In genomic region chr2:179767527-179767849, GRCm38 (mm10) we compare ENCODE assay signal across 11 mouse cellular contexts.
DNase-seq lines count a peak whose midpoint lies in the region; ATAC-seq and TF ChIP-seq lines count a peak whose summit lies in the region.
"Had no signal": no experiment of that assay in that cellular context is flagged by ENCODE, and none has a peak within 500 bp of the region (broad histone marks: within the 10 kb centered on the region; RNA-seq: fewer than 3 reads in every experiment).

No protein-coding gene starts in this region.

- peak overlapping the region; percentile 34 for H3K4me3 ChIP-seq in midbrain, embryonic 10.5 days
- H3K4me3 ChIP-seq in midbrain, postnatal 0 days (ENCODE audit: low read depth, low read length), result no peak overlapping the region
- H3K4me3 ChIP-seq in hindbrain, embryonic 12.5 days, result no peak overlapping the region
- H3K4me3 ChIP-seq in neural tube, embryonic 13.5 days, result no peak overlapping the region
- H3K4me3 ChIP-seq: layer of hippocampus, adult 2 months had no signal

- peaks cover 38% of the 10 kb centered on the region for H3K27me3 ChIP-seq in midbrain, embryonic 10.5 days (ENCODE audit: low read depth, poor library complexity, severe bottlenecking)
- no peaks in the 10 kb centered on the region for H3K27me3 ChIP-seq in midbrain, postnatal 0 days (ENCODE audit: insufficient read depth, low read length)
- peaks cover 16% of the 10 kb centered on the region; the same call in 1 of the 2 replicates for H3K27me3 ChIP-seq in hindbrain, embryonic 12.5 days
- H3K27me3 ChIP-seq in neural tube, embryonic 13.5 days, result no peaks in the 10 kb centered on the region

- no peak for ATAC-seq in midbrain, postnatal 0 days (ENCODE audit: low FRiP score)
- no peak for ATAC-seq in hindbrain, embryonic 12.5 days (ENCODE audit: low FRiP score)
- no peak for ATAC-seq in neural tube, embryonic 13.5 days (ENCODE audit: low read depth)

- no peaks in the 10 kb centered on the region for H3K36me3 ChIP-seq in midbrain, embryonic 10.5 days
- H3K36me3 ChIP-seq in midbrain, postnatal 0 days (ENCODE audit: insufficient read depth, low read length), result no peaks in the 10 kb centered on the region
- H3K36me3 ChIP-seq in hindbrain, embryonic 12.5 days, result no peaks in the 10 kb centered on the region
- H3K36me3 ChIP-seq in neural tube, embryonic 13.5 days, result no peaks in the 10 kb centered on the region
- H3K36me3 ChIP-seq: G1E had no signal

- H3K9ac ChIP-seq in midbrain, postnatal 0 days (replicated peaks; ENCODE audit: low read length, poor library complexity, severe bottlenecking), result no peak overlapping the region
- no peak overlapping the region for H3K9ac ChIP-seq in hindbrain, embryonic 12.5 days
- 0 out of 2 replicates have a peak overlapping the region, but pooled peaks have one; percentile 17 for H3K9ac ChIP-seq in neural tube, embryonic 13.5 days

- peak; percentile 29 for DNase-seq in embryo, embryonic 10 days (ENCODE audit: low spot score)
- DNase-seq in embryo, embryonic 9.5 days (ENCODE audit: extremely low spot score), result no peak
- peak; percentile 34 for DNase-seq in midbrain, embryonic 10.5 days (ENCODE audit: low spot score)
- no peak for DNase-seq in midbrain, postnatal 0 days (ENCODE audit: low spot score)
- DNase-seq in cerebellum, adult 9-10 months, result no peak
- no peak for DNase-seq in left cerebral cortex, adult 18-20 months (ENCODE audit: low spot score in 2 of 2)
- DNase-seq: liver had no signal

- H3K4me1 ChIP-seq in midbrain, embryonic 10.5 days, result peaks cover 43% of the 10 kb centered on the region
- peaks cover 2% of the 10 kb centered on the region; the same call in 1 of the 2 replicates for H3K4me1 ChIP-seq in midbrain, postnatal 0 days (ENCODE audit: insufficient read depth, low read length)
- peaks cover 38% of the 10 kb centered on the region for H3K4me1 ChIP-seq in hindbrain, embryonic 12.5 days
- peaks cover 58% of the 10 kb centered on the region for H3K4me1 ChIP-seq in neural tube, embryonic 13.5 days (replicated peaks)

- no peak for TF ChIP-seq CTCF in midbrain, postnatal 0 days (IDR thresholded peaks at IDR 0.05)

- H3K4me2 ChIP-seq in midbrain, postnatal 0 days (ENCODE audit: low read depth, low read length, poor library complexity, severe bottlenecking), result no peak overlapping the region
- peak overlapping the region; percentile 38 for H3K4me2 ChIP-seq in hindbrain, embryonic 12.5 days (replicated peaks)
- H3K4me2 ChIP-seq in neural tube, embryonic 13.5 days, result peak overlapping the region; percentile 39

- no peaks in the 10 kb centered on the region for H3K9me3 ChIP-seq in midbrain, embryonic 10.5 days (replicated peaks)
- no peaks in the 10 kb centered on the region for H3K9me3 ChIP-seq in midbrain, postnatal 0 days (ENCODE audit: low read length)
- H3K9me3 ChIP-seq in hindbrain, embryonic 12.5 days (replicated peaks), result no peaks in the 10 kb centered on the region
- no peaks in the 10 kb centered on the region for H3K9me3 ChIP-seq in neural tube, embryonic 13.5 days

- peak overlapping the region; percentile 71 for H3K27ac ChIP-seq in midbrain, embryonic 10.5 days (replicated peaks)
- H3K27ac ChIP-seq in midbrain, postnatal 0 days (ENCODE audit: low read depth, low read length), result no peak overlapping the region
- no peak overlapping the region for H3K27ac ChIP-seq in hindbrain, embryonic 12.5 days
- peak overlapping the region; percentile 24 for H3K27ac ChIP-seq in neural tube, embryonic 13.5 days (replicated peaks)
- H3K27ac ChIP-seq: layer of hippocampus, adult 2 months had no signal

- 1% methylated on average over 9 of the region's 9 CpGs for WGBS in midbrain, embryonic 10.5 days
- 18% methylated on average over 9 of the region's 9 CpGs for WGBS in midbrain, postnatal 0 days
- 3% methylated on average over 9 of the region's 9 CpGs for WGBS in hindbrain, embryonic 12.5 days
- WGBS in neural tube, embryonic 13.5 days, result 4% methylated on average over 9 of the region's 9 CpGs

Comparison
In these comparisons a context has a peak if more than half of its experiments do, and no peak if none do; other contexts are left out.
1. DNase-seq: peak in embryo, embryonic 10 days (single experiment) and midbrain, embryonic 10.5 days (single experiment); none in embryo, embryonic 9.5 days (single experiment), midbrain, postnatal 0 days (single experiment), cerebellum, adult 9-10 months (single experiment) and left cerebral cortex, adult 18-20 months (0 of 2).
2. H3K27ac ChIP-seq: peak in midbrain, embryonic 10.5 days (single experiment) and neural tube, embryonic 13.5 days (single experiment); none in midbrain, postnatal 0 days (single experiment) and hindbrain, embryonic 12.5 days (single experiment).